Mouse (Mus musculus) heart, embryonic 11.5 days (tissue): ENCODE measurements at regions not wholly inside any gene's neighbourhood (a gene's known extent, or its start where the extent isn't known, plus 50 kb on each side); places are given as distances from the start of the nearest gene placed in this dataset.

Experiments used
- ATAC-seq: fragments of 200-750 bp; cut with Nextera tagmentation; replicated peaks from 2 replicates; pipeline ENCODE4 v1.8.0; 2017; ENCODE audit warnings: moderate library complexity; ENCODE audit not compliant: insufficient number of reproducible peaks, low FRiP score, low TSS enrichment
- H3K27ac ChIP-seq: fragments of 300-500 bp; sonication (generic); 2 replicates; pipeline ENCODE4 v1.5.1; 2014; ENCODE audit warnings: mild to moderate bottlenecking, low read depth, low read length
- H3K27me3 ChIP-seq: fragments of 300-500 bp; sonication (generic); 2 replicates; pipeline ENCODE4 v1.6.1; 2014; ENCODE audit warnings: mild to moderate bottlenecking, low read length, mixed read lengths; ENCODE audit not compliant: control insufficient read depth, insufficient read depth
- H3K36me3 ChIP-seq: fragments of 300-500 bp; sonication (generic); 2 replicates; pipeline ENCODE4 v1.6.1; 2014; ENCODE audit warnings: mild to moderate bottlenecking, low read length, moderate library complexity, mixed read lengths; ENCODE audit not compliant: control insufficient read depth, insufficient read depth
- H3K4me1 ChIP-seq: fragments of 300-500 bp; sonication (generic); 2 replicates; pipeline ENCODE4 v1.6.1; 2014; ENCODE audit warnings: low read length; ENCODE audit not compliant: control insufficient read depth, insufficient read depth
- H3K4me2 ChIP-seq: fragments of 300-500 bp; sonication (generic); 2 replicates; pipeline ENCODE4 v1.6.1; 2014; ENCODE audit warnings: mild to moderate bottlenecking, moderate library complexity
- H3K4me3 ChIP-seq: fragments of 300-500 bp; sonication (generic); 2 replicates; pipeline ENCODE4 v1.5.1; 2014; ENCODE audit warnings: low read depth, low read length
- H3K9ac ChIP-seq: fragments of 300-500 bp; sonication (generic); 2 replicates; pipeline ENCODE4 v1.6.1; 2014; ENCODE audit warnings: mild to moderate bottlenecking, low read depth, low read length, moderate library complexity
- H3K9me3 ChIP-seq: fragments of 300-500 bp; sonication (generic); replicated peaks from 2 replicates; pipeline ENCODE4 v1.6.1; 2016; ENCODE audit warnings: low read length; ENCODE audit not compliant: control insufficient read depth
- WGBS: fragments of 180-500 bp; shearing (Covaris S2); extraction: QIAGEN DNeasy Blood & Tissue Kit; methylation state at CpG from one replicate; pipeline ENCODE4 v1.1.7; 2014; ENCODE audit not compliant: insufficient replicate concordance; 5-methylcytosine and 5-hydroxymethylcytosine counted together

- ATAC-seq: no peak
- no peak overlapping the region for H3K27ac ChIP-seq
Observed at GRCm38 (mm10) chr9:46421688-46422274, 102.0 kb upstream of the 4931429L15Rik start.

GRCm38 (mm10) chr9:46411686-46412085, 91.9 kb upstream of the 4931429L15Rik start:
- WGBS: 66% methylated on average over 10 of the region's 10 CpGs
- Histone ChIP-seq H3K4me1 (no peaks in the 10 kb centered on the region), H3K36me3 (no peaks in the 10 kb centered on the region), H3K4me3 (no peak overlapping the region), H3K27ac (no peak overlapping the region), H3K4me2 (no peak overlapping the region), H3K9me3 (peaks cover 5% of the 10 kb centered on the region; the same call in 1 of the 2 replicates), H3K9ac (no peak overlapping the region), H3K27me3 (peaks cover 8% of the 10 kb centered on the region; the same call in 1 of the 2 replicates)
- no peak for ATAC-seq

More at GRCm38 (mm10) chr9:46421688-46422274, 102.0 kb upstream of the 4931429L15Rik start:
- Histone ChIP-seq H3K27me3 (peaks cover 24% of the 10 kb centered on the region), H3K9me3 (no peaks in the 10 kb centered on the region), H3K4me1 (no peaks in the 10 kb centered on the region), H3K9ac (no peak overlapping the region), H3K36me3 (no peaks in the 10 kb centered on the region), H3K4me2 (no peak overlapping the region), H3K4me3 (no peak overlapping the region)
- 58% methylated on average over 7 of the region's 7 CpGs for WGBS

DNA sequence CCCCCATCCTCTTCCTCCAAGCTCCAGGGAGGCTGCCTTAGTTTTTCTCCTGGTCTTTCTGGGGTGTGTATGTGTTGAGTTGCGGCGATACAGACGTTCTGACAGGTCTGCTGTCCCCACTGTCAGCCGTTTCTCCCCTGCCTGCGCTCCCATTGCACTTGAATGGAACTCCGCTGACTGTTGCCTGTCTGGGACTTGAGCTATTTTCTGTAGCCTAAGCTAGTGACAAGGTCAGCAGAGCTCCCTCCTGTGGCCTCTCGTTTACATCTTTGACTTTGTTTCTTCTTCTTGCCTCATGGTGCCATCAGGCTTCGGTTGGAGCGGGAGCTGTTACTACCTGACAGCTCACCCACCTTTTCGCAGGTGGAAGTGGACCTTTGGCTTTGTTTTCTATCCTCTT, 89.0 kb upstream of the 4931429L15Rik start:
- H3K27me3 ChIP-seq: no peaks in the 10 kb centered on the region; the same call in 1 of the 2 replicates

GRCm38 (mm10) chr9:46406606-46407005, 86.8 kb upstream of the 4931429L15Rik start:
- no peak for ATAC-seq
- Histone ChIP-seq H3K9me3 (no peaks in the 10 kb centered on the region), H3K9ac (no peak overlapping the region), H3K27me3 (no peaks in the 10 kb centered on the region; the same call in 1 of the 2 replicates), H3K27ac (no peak overlapping the region), H3K4me3 (no peak overlapping the region), H3K4me1 (no peaks in the 10 kb centered on the region), H3K4me2 (no peak overlapping the region), H3K36me3 (no peaks in the 10 kb centered on the region)
- 80% methylated on average over 8 of the region's 8 CpGs for WGBS

More for the DNA sequence above, 89.0 kb upstream of the 4931429L15Rik start:
- peaks cover 5% of the 10 kb centered on the region; the same call in 1 of the 2 replicates for H3K9me3 ChIP-seq
- H3K9ac ChIP-seq: no peak overlapping the region
- 64% methylated on average over 10 of the region's 10 CpGs for WGBS
- H3K4me1 ChIP-seq: no peaks in the 10 kb centered on the region
- no peak overlapping the region for H3K27ac ChIP-seq
- no peak for ATAC-seq
- no peak overlapping the region for H3K4me3 ChIP-seq
- H3K4me2 ChIP-seq: no peak overlapping the region
- no peaks in the 10 kb centered on the region for H3K36me3 ChIP-seq

GRCm38 (mm10) chr9:46396591-46396990, 76.8 kb upstream of the 4931429L15Rik start:
- Histone ChIP-seq H3K4me1 (no peaks in the 10 kb centered on the region), H3K36me3 (no peaks in the 10 kb centered on the region), H3K9me3 (no peaks in the 10 kb centered on the region), H3K9ac (no peak overlapping the region), H3K27me3 (peaks cover 50% of the 10 kb centered on the region), H3K4me3 (no peak overlapping the region), H3K4me2 (no peak overlapping the region), H3K27ac (no peak overlapping the region)
- ATAC-seq: no peak
- WGBS: 73% methylated on average over 7 of the region's 7 CpGs

- WGBS: 51% methylated on average over 14 of the region's 14 CpGs
- no peak overlapping the region for H3K27ac ChIP-seq
- no peak overlapping the region for H3K4me3 ChIP-seq
- ATAC-seq: no peak
- no peaks in the 10 kb centered on the region for H3K9me3 ChIP-seq
- H3K36me3 ChIP-seq: no peaks in the 10 kb centered on the region
- H3K4me1 ChIP-seq: no peaks in the 10 kb centered on the region
- H3K4me2 ChIP-seq: no peak overlapping the region
- H3K27me3 ChIP-seq: peaks cover 61% of the 10 kb centered on the region
- H3K9ac ChIP-seq: no peak overlapping the region
Observed at GRCm38 (mm10) chr9:46395156-46395765, 75.5 kb upstream of the 4931429L15Rik start.

DNA sequence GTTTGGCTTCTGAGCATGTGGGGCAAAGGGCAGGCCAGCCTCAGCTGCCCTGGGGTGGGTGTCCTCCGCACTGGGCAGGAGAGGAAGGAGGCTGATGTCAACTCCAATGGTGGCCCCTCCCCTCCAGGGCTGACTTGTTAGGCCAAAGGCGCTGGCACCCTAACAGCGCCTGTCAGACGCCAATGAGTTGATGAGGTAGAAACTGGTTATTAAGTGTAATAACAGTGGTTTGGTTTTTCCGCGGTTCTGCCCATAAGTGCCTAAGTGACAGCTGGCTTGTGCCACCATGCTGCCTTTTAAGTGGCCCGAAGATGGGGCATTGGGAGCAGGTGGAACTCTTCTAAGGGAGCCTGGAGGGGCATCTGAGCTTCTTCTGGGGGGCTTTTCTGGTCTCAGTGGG, 74.5 kb upstream of the 4931429L15Rik start:
- no peaks in the 10 kb centered on the region for H3K36me3 ChIP-seq
- peaks cover 67% of the 10 kb centered on the region for H3K27me3 ChIP-seq
- H3K27ac ChIP-seq: no peak overlapping the region
- no peaks in the 10 kb centered on the region for H3K4me1 ChIP-seq
- H3K4me3 ChIP-seq: no peak overlapping the region
- no peaks in the 10 kb centered on the region for H3K9me3 ChIP-seq
- H3K4me2 ChIP-seq: no peak overlapping the region
- 74% methylated on average over 7 of the region's 7 CpGs for WGBS
- no peak overlapping the region for H3K9ac ChIP-seq
- no peak for ATAC-seq

DNA sequence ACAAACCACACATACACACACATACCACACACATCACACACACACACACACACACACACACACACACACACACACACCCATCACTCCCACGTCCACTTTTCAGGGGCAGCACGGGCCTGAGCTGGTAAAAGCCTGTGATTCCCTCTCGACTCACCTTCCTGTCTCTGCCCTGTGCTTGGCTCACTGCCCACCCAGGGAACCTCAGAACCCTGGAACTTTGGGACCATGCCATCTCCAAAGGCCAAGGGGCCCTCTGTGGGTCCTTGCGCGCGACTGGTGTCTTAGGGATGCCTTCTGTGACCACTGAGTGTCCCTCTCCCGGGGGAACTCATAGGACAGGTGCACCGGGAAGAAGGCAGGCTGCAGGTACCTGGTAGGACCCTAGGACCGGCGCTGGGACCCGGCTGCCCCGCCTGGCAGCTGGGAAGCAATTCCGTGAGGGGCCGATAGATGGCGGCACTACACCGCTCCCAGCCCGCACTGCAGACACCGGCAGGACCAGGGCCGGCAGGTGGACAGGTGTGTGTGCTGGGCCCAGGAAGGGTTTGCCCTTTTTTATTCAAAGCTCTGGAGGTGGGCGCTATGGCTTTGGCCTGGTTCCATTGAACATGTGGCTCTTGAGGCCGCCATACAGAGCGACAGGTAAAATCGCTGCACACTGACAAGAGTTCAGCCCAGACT, 73.0 kb upstream of the 4931429L15Rik start:
- Histone ChIP-seq H3K4me3 (no peak overlapping the region), H3K4me1 (0 out of 2 replicates have a peak, but pooled peaks cover 2% of the 10 kb centered on the region), H3K36me3 (no peaks in the 10 kb centered on the region), H3K27me3 (peaks cover 74% of the 10 kb centered on the region), H3K9me3 (no peaks in the 10 kb centered on the region), H3K4me2 (no peak overlapping the region), H3K9ac (no peak overlapping the region), H3K27ac (no peak overlapping the region)
- no peak for ATAC-seq
- 5% methylated on average over 23 of the region's 23 CpGs for WGBS
